Mouse (Mus musculus): ENCODE results near the gene Noto.

DNA sequence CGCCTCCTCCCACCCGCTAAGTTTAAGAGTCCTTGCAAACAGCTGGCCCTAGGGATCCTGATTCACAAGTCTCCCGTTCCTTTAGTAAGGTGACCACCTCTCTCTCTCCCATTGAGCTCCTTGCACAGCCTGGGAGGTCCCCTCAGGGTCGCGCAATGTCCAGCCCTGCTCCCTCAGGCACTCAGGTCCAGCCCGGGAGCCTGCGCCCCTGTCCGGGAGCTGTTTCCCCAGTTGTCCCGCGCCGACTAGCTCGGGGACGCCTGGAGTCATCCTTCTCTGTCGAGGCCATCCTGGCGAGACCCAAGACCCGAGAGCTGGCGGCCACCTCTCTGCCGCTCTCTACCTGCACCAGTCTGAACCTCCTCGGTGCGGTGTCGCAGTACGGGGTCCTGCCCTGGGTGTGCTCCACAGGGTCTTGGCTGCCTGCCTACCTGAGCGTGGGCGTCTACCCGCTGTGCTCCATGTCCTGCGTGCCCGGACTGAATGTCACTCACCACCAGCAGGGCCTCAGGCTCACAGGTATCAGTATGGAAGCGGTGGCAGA lies at the start of gene Noto:
- TF ChIP-seq CTCF (IDR thresholded peaks at IDR 0.05; ENCODE audit: low read depth, low read length): no peak
- TF ChIP-seq POLR2A (IDR thresholded peaks at IDR 0.05; ENCODE audit: extremely low read depth, insufficient read depth, low read length): no peak
